Mouse (Mus musculus) midbrain, embryonic 13.5 days (tissue): ENCODE data around the gene Scarf1. TPM values are rescaled to one million over a fixed set of nuclear protein-coding genes. Genes with fewer than 3 reads are reported as not detected.
A peak's percentile ranks its signal among the peaks of the same experiment; 100 is the strongest.

ENCODE experiments used
- ATAC-seq: fragments of 200-750 bp; cut with Nextera tagmentation; 2 replicates; pipeline ENCODE4 v1.8.0; 2017; ENCODE audit warnings: mild to moderate bottlenecking, moderate TSS enrichment, moderate library complexity
- H3K27ac ChIP-seq: fragments of 300-500 bp; sonication (generic); 2 replicates; pipeline ENCODE4 v1.5.1; 2015; ENCODE audit warnings: inconsistent platforms, mild to moderate bottlenecking, moderate library complexity
- H3K27me3 ChIP-seq: fragments of 300-500 bp; sonication (generic); 2 replicates; pipeline ENCODE4 v1.6.1; 2015; ENCODE audit warnings: mild to moderate bottlenecking, inconsistent platforms
- H3K36me3 ChIP-seq: fragments of 300-500 bp; sonication (generic); 2 replicates; pipeline ENCODE4 v1.6.1; 2015; ENCODE audit warnings: mild to moderate bottlenecking, inconsistent platforms
- H3K4me1 ChIP-seq: fragments of 300-500 bp; sonication (generic); replicated peaks from 2 replicates; pipeline ENCODE4 v1.6.1; 2015; ENCODE audit warnings: inconsistent platforms
- H3K4me2 ChIP-seq: fragments of 300-500 bp; sonication (generic); replicated peaks from 2 replicates; pipeline ENCODE4 v1.6.1; 2015; ENCODE audit warnings: moderate library complexity, mild to moderate bottlenecking, inconsistent platforms
- H3K4me3 ChIP-seq: fragments of 300-500 bp; sonication (generic); replicated peaks from 2 replicates; pipeline ENCODE4 v1.5.1; 2015; ENCODE audit warnings: mild to moderate bottlenecking, inconsistent platforms
- H3K9ac ChIP-seq: fragments of 300-500 bp; sonication (generic); replicated peaks from 2 replicates; pipeline ENCODE4 v1.6.1; 2015; ENCODE audit warnings: mild to moderate bottlenecking, inconsistent platforms
- H3K9me3 ChIP-seq: fragments of 300-500 bp; sonication (generic); 2 replicates; pipeline ENCODE4 v1.6.1; 2016; ENCODE audit warnings: mild to moderate bottlenecking, inconsistent platforms
- WGBS: fragments of 180-500 bp; shearing (Covaris S2); methylation state at CpG from one replicate; pipeline ENCODE4 v1.1.7; 2015; 5-methylcytosine and 5-hydroxymethylcytosine counted together
- polyA plus RNA-seq: library from polyadenylated mRNA; unstranded; fragments of >200 nt; fragmentation: Nextera tagmentation; extraction: Ambion mirVana; gene quantifications from 2 replicates; pipeline ENCODE4 v1.2.1, GENCODE M21; 2015

The Scarf1 gene
- polyA plus RNA-seq, 1 experiment from 2014 or later: 3.5 TPM

- no peaks in the 10 kb centered on the region for H3K27me3 ChIP-seq
- no peak overlapping the region for H3K9ac ChIP-seq
- WGBS: 74% methylated on average over 5 of the region's 5 CpGs
- no peaks in the 10 kb centered on the region for H3K4me1 ChIP-seq
- peaks cover 66% of the 10 kb centered on the region for H3K36me3 ChIP-seq
- no peak overlapping the region for H3K27ac ChIP-seq
- H3K9me3 ChIP-seq: no peaks in the 10 kb centered on the region
- H3K4me2 ChIP-seq: no peak overlapping the region
- no peak for ATAC-seq
- no peak overlapping the region for H3K4me3 ChIP-seq
These were observed 48.1 kb downstream of the Scarf1 start for GRCm38 (mm10) chr11:75561410-75561791.

GRCm38 (mm10) chr11:75562840-75563239 is 49.5 kb downstream of the Scarf1 start:
- 89% methylated on average over 8 of the region's 8 CpGs for WGBS
- Histone ChIP-seq H3K27me3 (no peaks in the 10 kb centered on the region), H3K4me2 (no peak overlapping the region), H3K36me3 (peaks cover 71% of the 10 kb centered on the region), H3K9me3 (no peaks in the 10 kb centered on the region), H3K9ac (no peak overlapping the region), H3K27ac (no peak overlapping the region), H3K4me3 (no peak overlapping the region), H3K4me1 (no peaks in the 10 kb centered on the region)
- no peak for ATAC-seq

GRCm38 (mm10) chr11:75563851-75564548 is 50.7 kb downstream of the Scarf1 start:
- Histone ChIP-seq H3K27ac (no peak overlapping the region), H3K27me3 (no peaks in the 10 kb centered on the region), H3K4me3 (no peak overlapping the region), H3K9ac (no peak overlapping the region), H3K9me3 (no peaks in the 10 kb centered on the region), H3K4me2 (no peak overlapping the region), H3K4me1 (no peaks in the 10 kb centered on the region), H3K36me3 (peaks cover 78% of the 10 kb centered on the region)
- ATAC-seq: no peak
- 80% methylated on average over 18 of the region's 18 CpGs for WGBS

- no peaks in the 10 kb centered on the region for H3K9me3 ChIP-seq
- H3K9ac ChIP-seq: no peak overlapping the region
- no peaks in the 10 kb centered on the region for H3K27me3 ChIP-seq
- no peaks in the 10 kb centered on the region for H3K4me1 ChIP-seq
- no peak overlapping the region for H3K27ac ChIP-seq
- H3K4me3 ChIP-seq: no peak overlapping the region
- 83% methylated on average over 2 of the region's 2 CpGs for WGBS
- H3K36me3 ChIP-seq: peaks cover 92% of the 10 kb centered on the region
- H3K4me2 ChIP-seq: no peak overlapping the region
- ATAC-seq: no peak
These were observed 52.5 kb downstream of the Scarf1 start for GRCm38 (mm10) chr11:75565849-75566248.

- WGBS: 81% methylated on average over 13 of the region's 13 CpGs
- Histone ChIP-seq H3K9me3 (no peaks in the 10 kb centered on the region), H3K27ac (no peak overlapping the region), H3K27me3 (no peaks in the 10 kb centered on the region), H3K9ac (no peak overlapping the region), H3K4me2 (no peak overlapping the region), H3K4me1 (peaks cover 2% of the 10 kb centered on the region; the same call in 1 of the 2 replicates), H3K4me3 (no peak overlapping the region), H3K36me3 (peaks cover 88% of the 10 kb centered on the region)
- ATAC-seq: no peak
These were observed 53.2 kb downstream of the Scarf1 start for GRCm38 (mm10) chr11:75566276-75567196.

- H3K27ac ChIP-seq: no peak overlapping the region
- peaks cover 12% of the 10 kb centered on the region for H3K4me1 ChIP-seq
- no peaks in the 10 kb centered on the region for H3K9me3 ChIP-seq
- WGBS: 64% methylated on average over 9 of the region's 9 CpGs
- no peak overlapping the region for H3K4me2 ChIP-seq
- peaks cover 80% of the 10 kb centered on the region for H3K36me3 ChIP-seq
- no peak overlapping the region for H3K4me3 ChIP-seq
- H3K9ac ChIP-seq: no peak overlapping the region
- H3K27me3 ChIP-seq: no peaks in the 10 kb centered on the region
- ATAC-seq: no peak
These were observed 54.2 kb downstream of the Scarf1 start for GRCm38 (mm10) chr11:75567346-75568114.

- H3K4me2 ChIP-seq: no peak overlapping the region
- peaks cover 74% of the 10 kb centered on the region for H3K36me3 ChIP-seq
- no peaks in the 10 kb centered on the region for H3K27me3 ChIP-seq
- 76% methylated on average over 6 of the region's 6 CpGs for WGBS
- H3K4me1 ChIP-seq: peaks cover 18% of the 10 kb centered on the region
- ATAC-seq: no peak
- no peak overlapping the region for H3K9ac ChIP-seq
- H3K4me3 ChIP-seq: no peak overlapping the region
- no peaks in the 10 kb centered on the region for H3K9me3 ChIP-seq
- no peak overlapping the region for H3K27ac ChIP-seq
These were observed 54.8 kb downstream of the Scarf1 start for GRCm38 (mm10) chr11:75568115-75568511.

- Histone ChIP-seq H3K4me3 (no peak overlapping the region), H3K27ac (no peak overlapping the region), H3K9me3 (no peaks in the 10 kb centered on the region), H3K9ac (no peak overlapping the region), H3K36me3 (peaks cover 66% of the 10 kb centered on the region), H3K27me3 (no peaks in the 10 kb centered on the region), H3K4me1 (peaks cover 20% of the 10 kb centered on the region), H3K4me2 (no peak overlapping the region)
- no peak for ATAC-seq
- 96% methylated on average over 12 of the region's 12 CpGs for WGBS
These were observed 55.6 kb downstream of the Scarf1 start for GRCm38 (mm10) chr11:75568962-75569361.

GRCm38 (mm10) chr11:75570375-75571125 is 57.2 kb downstream of the Scarf1 start:
- no peak for ATAC-seq
- H3K4me1 ChIP-seq: peaks cover 20% of the 10 kb centered on the region
- H3K4me3 ChIP-seq: no peak overlapping the region
- H3K9me3 ChIP-seq: no peaks in the 10 kb centered on the region
- 88% methylated on average over 17 of the region's 17 CpGs for WGBS
- no peak overlapping the region for H3K4me2 ChIP-seq
- no peak overlapping the region for H3K27ac ChIP-seq
- peaks cover 52% of the 10 kb centered on the region for H3K36me3 ChIP-seq
- H3K9ac ChIP-seq: peak overlapping the region; percentile 29; the same call in 1 of the 2 replicates
- no peaks in the 10 kb centered on the region for H3K27me3 ChIP-seq

GRCm38 (mm10) chr11:75571126-75571990 is 58.0 kb downstream of the Scarf1 start:
- Histone ChIP-seq H3K36me3 (peaks cover 45% of the 10 kb centered on the region), H3K9me3 (no peaks in the 10 kb centered on the region), H3K27me3 (no peaks in the 10 kb centered on the region), H3K4me1 (peaks cover 20% of the 10 kb centered on the region), H3K4me2 (no peak overlapping the region), H3K4me3 (no peak overlapping the region), H3K9ac (peak overlapping the region; percentile 29; the same call in 1 of the 2 replicates), H3K27ac (no peak overlapping the region)
- 80% methylated on average over 12 of the region's 14 CpGs for WGBS
- no peak for ATAC-seq
